Comparison of ENCODE assay signal across 9 mouse cellular contexts in the genomic region with DNA sequence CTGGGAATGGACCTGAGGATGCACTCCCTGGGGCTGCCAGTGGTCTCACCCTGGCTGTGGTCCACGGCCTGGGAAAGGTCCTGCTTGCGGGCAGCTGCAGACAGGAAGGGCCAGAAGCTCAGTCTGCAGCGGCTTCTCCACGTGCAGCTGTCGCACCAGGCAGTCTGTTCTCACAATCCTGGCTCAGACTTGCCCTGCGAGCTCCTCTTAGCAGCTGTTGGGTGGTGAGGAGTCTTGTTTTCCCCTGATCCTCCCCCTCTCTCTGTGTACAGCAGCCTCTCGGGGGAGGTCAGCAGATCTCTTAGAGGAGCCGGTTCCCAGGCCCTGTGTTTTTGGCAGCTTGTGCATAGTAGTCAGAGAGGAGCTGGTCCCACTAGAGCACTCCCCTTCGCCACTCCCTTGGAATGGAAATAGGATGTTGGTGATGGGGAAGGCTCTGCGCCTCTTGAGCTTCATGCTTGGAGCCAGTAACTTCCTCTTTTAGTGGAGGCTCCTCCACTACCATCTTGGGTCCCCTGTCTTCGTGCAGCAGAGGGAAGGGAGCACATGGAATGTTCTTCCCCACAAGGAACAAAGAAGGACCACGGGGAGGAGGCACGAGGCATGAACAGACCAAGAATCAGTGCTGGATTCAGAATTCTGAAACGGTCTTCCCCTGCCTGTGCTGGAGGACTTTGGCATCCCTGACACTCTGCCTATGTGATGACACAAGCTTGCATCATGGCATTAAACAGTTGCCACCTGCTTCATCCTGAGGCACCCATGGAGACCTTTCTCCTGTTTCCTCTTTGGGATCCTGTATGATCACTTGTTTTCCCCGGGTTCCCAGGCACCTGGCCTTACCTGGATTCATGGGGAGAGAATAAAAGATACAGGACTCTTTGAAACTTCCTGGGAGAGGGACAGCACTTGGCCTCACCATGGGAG. TPM values are rescaled to one million over a fixed set of nuclear protein-coding genes. Genes with fewer than 3 reads are reported as not detected.
A peak's percentile ranks its signal among the peaks of the same experiment; 100 is the strongest.
DNase-seq lines count a peak whose midpoint lies in the region; ATAC-seq and TF ChIP-seq lines count a peak whose summit lies in the region.
"Had no signal": no experiment of that assay in that cellular context is flagged by ENCODE, and none has a peak within 500 bp of the region (broad histone marks: within the 10 kb centered on the region; RNA-seq: fewer than 3 reads in every experiment).

No protein-coding gene starts in this region.

- DNase-seq in hindbrain, embryonic 10.5 days (ENCODE audit: low spot score), result no peak
- DNase-seq in hindbrain, embryonic 11.5 days (ENCODE audit: low spot score), result no peak
- peak; percentile 60 to 64 for DNase-seq in gastrocnemius, postnatal 36 days
- no peak for DNase-seq in embryo, embryonic 10 days (ENCODE audit: low spot score)
- DNase-seq in right cerebral cortex, postnatal 4 days, result no peak

- no peaks in the 10 kb centered on the region for H3K27me3 ChIP-seq in hindbrain, embryonic 10.5 days (ENCODE audit: insufficient read depth, poor library complexity, severe bottlenecking)
- H3K27me3 ChIP-seq in hindbrain, embryonic 11.5 days (ENCODE audit: control insufficient read depth, insufficient read depth, low read length), result no peaks in the 10 kb centered on the region
- no peaks in the 10 kb centered on the region for H3K27me3 ChIP-seq in C2C12 (ENCODE audit: control insufficient read depth, insufficient read depth, insufficient read length)
- H3K27me3 ChIP-seq in kidney, embryonic 16.5 days (ENCODE audit: insufficient read depth, low read length), result no peaks in the 10 kb centered on the region
- H3K27me3 ChIP-seq: neural tube, embryonic 12.5 days had no signal

- TF ChIP-seq CTCF in C2C12 (IDR thresholded peaks at IDR 0.05; ENCODE audit: control insufficient read depth, insufficient read depth, insufficient read length), result no peak

- no peak overlapping the region for H3ac ChIP-seq in C2C12 (ENCODE audit: control insufficient read depth, insufficient read length, low read depth)

- H3K27ac ChIP-seq in hindbrain, embryonic 10.5 days, result peak overlapping the region; percentile 53; the same call in 1 of the 2 replicates
- no peak overlapping the region for H3K27ac ChIP-seq in hindbrain, embryonic 11.5 days (ENCODE audit: low read depth, low read length)
- H3K27ac ChIP-seq in kidney, embryonic 16.5 days (ENCODE audit: low read length), result peak overlapping the region; percentile 36; the same call in 1 of the 2 replicates
- H3K27ac ChIP-seq: neural tube, embryonic 12.5 days had no signal

- peaks cover 41% of the 10 kb centered on the region for H3K36me3 ChIP-seq in hindbrain, embryonic 10.5 days
- no peaks in the 10 kb centered on the region for H3K36me3 ChIP-seq in hindbrain, embryonic 11.5 days (ENCODE audit: control insufficient read depth, insufficient read depth, low read length)
- H3K36me3 ChIP-seq in C2C12 (ENCODE audit: control insufficient read depth, insufficient read depth), result no peaks in the 10 kb centered on the region
- H3K36me3 ChIP-seq in kidney, embryonic 16.5 days (ENCODE audit: insufficient read depth, low read length), result peaks cover 18% of the 10 kb centered on the region

- H3K4me3 ChIP-seq in hindbrain, embryonic 10.5 days, result no peak overlapping the region
- no peak overlapping the region for H3K4me3 ChIP-seq in hindbrain, embryonic 11.5 days (ENCODE audit: low read depth, low read length)
- H3K4me3 ChIP-seq in C2C12 (ENCODE audit: insufficient read depth, poor library complexity, severe bottlenecking), result no peak overlapping the region
- H3K4me3 ChIP-seq in kidney, embryonic 16.5 days (ENCODE audit: low read length), result no peak overlapping the region
- H3K4me3 ChIP-seq: neural tube, embryonic 12.5 days had no signal

- intact Hi-C loops in gastrocnemius, postnatal 36 days (cut with DNase I), result loop anchor here (5.0 to 10.0 kb wide), 2 partner anchors 38 to 245 kb away; a partner anchor contains a TSS

- H3K4me1 ChIP-seq in hindbrain, embryonic 10.5 days (replicated peaks), result peaks cover 24% of the 10 kb centered on the region
- H3K4me1 ChIP-seq in hindbrain, embryonic 11.5 days (replicated peaks; ENCODE audit: control insufficient read depth, insufficient read depth, low read length), result no peaks in the 10 kb centered on the region
- H3K4me1 ChIP-seq in kidney, embryonic 16.5 days (ENCODE audit: insufficient read depth, low read length), result peaks cover 27% of the 10 kb centered on the region; the same call in 1 of the 2 replicates
- H3K4me1 ChIP-seq: neural tube, embryonic 12.5 days had no signal

- WGBS in hindbrain, embryonic 10.5 days, result 75% methylated on average over 15 of the region's 15 CpGs
- 75% methylated on average over 15 of the region's 15 CpGs for WGBS in hindbrain, embryonic 11.5 days
- WGBS in kidney, embryonic 16.5 days, result 49% methylated on average over 15 of the region's 15 CpGs

- H3K79me2 ChIP-seq in C2C12 (ENCODE audit: control insufficient read depth, insufficient read depth), result no peaks in the 10 kb centered on the region

- ATAC-seq in hindbrain, embryonic 11.5 days (ENCODE audit: low FRiP score), result no peak
- ATAC-seq in kidney, embryonic 16.5 days (ENCODE audit: low FRiP score, low TSS enrichment), result peak; percentile 65
- 0 out of 2 replicates have a peak, but pooled peaks have one; percentile 37 for ATAC-seq in monocyte, adult 5-6 weeks (replicated peaks; ENCODE audit: insufficient number of reproducible peaks, low FRiP score, low TSS enrichment, poor library complexity, severe bottlenecking)

- H3K4me2 ChIP-seq in hindbrain, embryonic 11.5 days (replicated peaks; ENCODE audit: low read depth, low read length), result no peak overlapping the region
- no peak overlapping the region for H3K4me2 ChIP-seq in kidney, embryonic 16.5 days (replicated peaks; ENCODE audit: low read depth, low read length)
- H3K4me2 ChIP-seq: neural tube, embryonic 12.5 days had no signal

- H3K9ac ChIP-seq in hindbrain, embryonic 11.5 days (ENCODE audit: low read depth, low read length), result no peak overlapping the region
- no peak overlapping the region; the same call in 1 of the 2 replicates for H3K9ac ChIP-seq in kidney, embryonic 16.5 days (replicated peaks; ENCODE audit: low read length)
- H3K9ac ChIP-seq: neural tube, embryonic 12.5 days had no signal

- H3K79me3 ChIP-seq in C2C12 (ENCODE audit: low read depth), result no peaks in the 10 kb centered on the region

- no peaks in the 10 kb centered on the region for H3K9me3 ChIP-seq in hindbrain, embryonic 10.5 days
- H3K9me3 ChIP-seq in hindbrain, embryonic 11.5 days (ENCODE audit: control insufficient read depth, low read length), result no peaks in the 10 kb centered on the region
- no peaks in the 10 kb centered on the region for H3K9me3 ChIP-seq in kidney, embryonic 16.5 days (ENCODE audit: low read length)
- H3K9me3 ChIP-seq: neural tube, embryonic 12.5 days had no signal

TF ChIP-seq in C2C12, 6 proteins besides CTCF, POLR2A, EP300 and RAD21:
- TF ChIP-seq CEBPB (IDR thresholded peaks at IDR 0.05; ENCODE audit: low read depth), result no peak
- TF ChIP-seq MYOD1 (IDR thresholded peaks at IDR 0.05; ENCODE audit: control insufficient read depth, insufficient read length, low read depth), result peak; percentile 86

RNA-seq across cellular contexts. Expression of a gene that starts 14.3 kb away (rescaled TPM):
- 119 TPM in 2 replicates for polyA plus RNA-seq in hindbrain, embryonic 10.5 days (2016; fragmentation: Nextera tagmentation; extraction: Ambion mirVana)
- 134 and 143 TPM in 2 replicates for polyA plus RNA-seq in hindbrain, embryonic 11.5 days (2014; fragmentation: Nextera tagmentation; extraction: Ambion mirVana)
- 79.1 TPM for polyA plus RNA-seq in C2C12 (2012; fragmentation: generic; extraction: Trizol)
- 10 to 100 TPM; 39.5 to 46.8 TPM for total RNA-seq in gastrocnemius, postnatal 36 days (2021)
- 99.2 and 102 TPM in 2 replicates for polyA plus RNA-seq in kidney, embryonic 16.5 days (2015; fragmentation: Nextera tagmentation; extraction: Ambion mirVana)
- total RNA-seq in monocyte, adult 5-6 weeks (2017), result 42.2 to 79.4 TPM (median 58.1 TPM) in 3 replicates

RNA-seq across cellular contexts. Expression of a gene that starts 33.4 kb away (rescaled TPM):
- polyA plus RNA-seq in hindbrain, embryonic 10.5 days (2016; fragmentation: Nextera tagmentation; extraction: Ambion mirVana), result 10.8 and 11.0 TPM in 2 replicates
- 8.3 and 11.1 TPM in 2 replicates for polyA plus RNA-seq in hindbrain, embryonic 11.5 days (2014; fragmentation: Nextera tagmentation; extraction: Ambion mirVana)
- 7.7 TPM for polyA plus RNA-seq in C2C12 (2012; fragmentation: generic; extraction: Trizol)
- total RNA-seq in gastrocnemius, postnatal 36 days (2021), result 1 to 10 TPM; 2.0 to 2.2 TPM
- 9.9 and 10.1 TPM in 2 replicates for polyA plus RNA-seq in kidney, embryonic 16.5 days (2015; fragmentation: Nextera tagmentation; extraction: Ambion mirVana)
- total RNA-seq in monocyte, adult 5-6 weeks (2017), result 18.7 to 46.1 TPM (median 31.6 TPM) in 3 replicates

RNA-seq across cellular contexts. Expression of a gene that starts 43.7 kb away (rescaled TPM):
- polyA plus RNA-seq in hindbrain, embryonic 10.5 days (2016; fragmentation: Nextera tagmentation; extraction: Ambion mirVana), result 143 and 167 TPM in 2 replicates
- polyA plus RNA-seq in hindbrain, embryonic 11.5 days (2014; fragmentation: Nextera tagmentation; extraction: Ambion mirVana), result 133 and 146 TPM in 2 replicates
- polyA plus RNA-seq in C2C12 (2012; fragmentation: generic; extraction: Trizol), result 59.0 TPM
- total RNA-seq in gastrocnemius, postnatal 36 days (2021), result 100 to 1,000 TPM; 178 to 196 TPM
- 141 and 155 TPM in 2 replicates for polyA plus RNA-seq in kidney, embryonic 16.5 days (2015; fragmentation: Nextera tagmentation; extraction: Ambion mirVana)
- 68.6 to 98.9 TPM (median 97.4 TPM) in 3 replicates for total RNA-seq in monocyte, adult 5-6 weeks (2017)

Comparison
In these comparisons a context has a peak if more than half of its experiments do, and no peak if none do; other contexts are left out.
1. DNase-seq: peak in gastrocnemius, postnatal 36 days (2 of 2); none in hindbrain, embryonic 10.5 days (single experiment), hindbrain, embryonic 11.5 days (single experiment), embryo, embryonic 10 days (single experiment) and right cerebral cortex, postnatal 4 days (single experiment).